Mouse (Mus musculus): Measurements from ENCODE around the gene Card6.
A peak's percentile ranks its signal among the peaks of the same experiment; 100 is the strongest.

Gene Card6

DNA sequence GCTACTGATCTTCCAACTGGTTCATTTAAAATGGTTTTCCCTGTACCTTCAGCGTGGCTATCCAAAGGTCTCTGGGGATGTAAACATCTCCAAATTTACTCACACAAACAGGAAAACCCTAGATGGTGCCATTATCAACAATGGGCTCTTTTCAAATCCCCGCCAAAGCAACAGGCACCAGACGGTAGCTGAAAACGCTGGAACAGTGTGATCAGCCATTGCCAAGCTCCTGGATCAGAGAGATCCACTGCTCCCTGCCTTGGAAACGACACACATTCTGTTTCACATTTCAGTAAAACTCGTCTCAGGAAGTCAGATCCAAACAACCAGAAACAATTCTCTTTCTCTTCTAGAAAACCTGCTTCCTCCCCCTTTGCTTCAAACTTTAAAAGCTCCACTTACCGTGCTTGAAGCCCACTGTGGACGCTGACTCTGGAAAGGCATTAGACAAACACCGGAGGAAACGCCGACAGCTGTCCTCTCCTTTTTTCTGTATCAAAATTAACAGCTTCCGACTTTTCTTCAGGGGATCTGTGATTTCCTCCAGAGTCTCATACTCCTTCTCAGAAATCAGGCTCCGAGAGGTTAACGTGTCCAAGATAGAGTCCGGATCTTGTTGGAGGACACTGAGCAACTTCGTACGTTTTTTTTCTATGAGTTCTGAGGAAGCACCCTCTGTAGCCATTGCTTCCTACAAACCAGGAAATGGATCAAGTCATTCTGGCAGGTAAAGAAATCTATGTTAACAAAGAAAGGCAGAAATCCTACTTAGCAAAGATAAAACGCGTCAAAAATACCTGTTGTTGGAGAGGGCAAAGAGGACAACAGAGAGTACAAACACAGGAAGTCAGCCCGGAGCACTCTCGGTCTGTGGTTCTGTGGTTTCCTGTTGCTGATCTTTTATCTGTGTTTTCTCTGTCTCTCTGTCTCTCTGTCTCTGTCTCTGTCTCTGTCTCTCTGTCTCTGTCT, at the start of gene Card6:
TSS of gene Card6 (minus strand) at position 854 of the 969 bp plus-strand sequence.
- DNase-seq (ENCODE audit: low read depth in 2 of 2, low spot score in 2 of 2): peak; percentile 61 to 74

DNA sequence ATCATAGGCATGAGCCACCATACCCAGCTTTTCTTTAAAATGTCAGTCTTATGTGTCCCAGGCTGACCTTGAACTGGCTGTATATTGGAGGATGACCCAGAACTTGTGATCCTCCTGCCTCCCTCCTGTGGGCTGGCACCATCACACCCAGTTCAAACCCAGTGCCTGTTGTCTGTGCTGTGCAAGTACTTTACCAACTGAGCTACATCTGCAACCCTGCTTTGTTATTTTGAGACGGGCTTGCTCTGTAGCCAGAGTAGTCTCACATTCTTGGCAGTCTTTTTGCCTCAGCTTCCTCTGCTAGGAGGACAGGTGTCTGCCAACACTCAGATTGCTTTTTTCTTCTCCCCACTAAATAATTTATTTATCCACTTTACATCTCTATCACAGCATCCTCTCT, 49.0 kb upstream of the Card6 start:
- DNase-seq (ENCODE audit: low read depth in 2 of 2, low spot score in 2 of 2): no peak

DNA sequence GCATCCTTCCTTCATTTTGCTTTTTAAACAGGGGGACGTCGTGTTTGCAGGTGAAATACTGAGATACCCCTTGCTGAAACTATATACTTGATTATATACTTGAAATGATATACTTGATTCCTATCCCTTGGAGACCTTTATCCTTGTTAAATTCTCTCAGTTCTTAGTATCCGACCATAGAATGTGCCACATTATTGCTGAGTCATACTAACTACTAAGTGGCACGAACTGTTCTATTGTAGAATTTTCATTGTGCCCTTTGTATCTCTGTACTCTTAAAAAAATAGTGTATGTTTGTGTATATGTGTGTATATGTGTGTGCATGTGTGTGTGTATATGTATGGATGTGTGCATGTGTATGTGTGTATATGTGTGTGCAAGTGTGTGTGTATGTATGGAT, 48.0 kb upstream of the Card6 start:
- DNase-seq (ENCODE audit: low read depth in 2 of 2, low spot score in 2 of 2): no peak

DNA sequence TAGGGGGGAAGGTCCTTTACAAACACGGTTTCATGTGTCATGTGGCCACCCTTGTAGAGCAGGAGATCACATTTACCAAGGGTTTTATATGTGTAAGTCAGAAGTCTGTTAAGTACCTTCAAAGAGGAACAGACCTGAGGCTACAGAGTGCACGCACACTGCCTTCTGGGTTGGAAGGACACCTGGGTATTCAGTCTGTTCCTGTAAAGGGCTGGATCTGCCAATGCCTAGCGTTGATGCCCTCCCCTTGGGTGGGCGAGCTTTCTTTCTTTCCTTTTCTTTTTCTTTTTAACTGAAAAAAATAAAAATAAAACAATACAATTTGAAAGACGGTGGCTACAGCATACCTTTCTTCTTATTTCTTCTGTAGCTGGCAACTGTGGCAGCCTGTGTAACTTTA, 46.8 kb upstream of the Card6 start:
- DNase-seq (ENCODE audit: low read depth in 2 of 2, low spot score in 2 of 2): no peak

DNA sequence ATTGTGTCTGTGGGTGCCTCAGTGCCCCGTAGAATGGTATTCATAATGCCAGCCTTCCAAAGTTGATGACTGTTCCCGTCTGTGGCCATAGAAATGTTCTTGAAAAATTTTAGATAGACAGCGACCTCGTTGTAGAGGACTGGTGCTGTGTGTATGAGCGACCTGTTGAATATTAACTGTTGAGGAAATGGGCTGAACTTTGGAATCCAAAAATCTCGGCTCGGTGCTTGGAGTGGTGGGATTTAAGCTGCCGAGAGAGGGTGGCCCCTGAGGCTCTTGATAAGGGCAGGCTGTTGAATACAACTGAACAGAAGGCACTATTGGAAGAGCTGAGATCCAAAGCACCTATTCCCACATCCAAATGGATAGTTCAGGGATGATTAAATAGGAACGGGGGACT, 46.3 kb upstream of the Card6 start:
- no peak for DNase-seq (ENCODE audit: low read depth in 2 of 2, low spot score in 2 of 2)

DNA sequence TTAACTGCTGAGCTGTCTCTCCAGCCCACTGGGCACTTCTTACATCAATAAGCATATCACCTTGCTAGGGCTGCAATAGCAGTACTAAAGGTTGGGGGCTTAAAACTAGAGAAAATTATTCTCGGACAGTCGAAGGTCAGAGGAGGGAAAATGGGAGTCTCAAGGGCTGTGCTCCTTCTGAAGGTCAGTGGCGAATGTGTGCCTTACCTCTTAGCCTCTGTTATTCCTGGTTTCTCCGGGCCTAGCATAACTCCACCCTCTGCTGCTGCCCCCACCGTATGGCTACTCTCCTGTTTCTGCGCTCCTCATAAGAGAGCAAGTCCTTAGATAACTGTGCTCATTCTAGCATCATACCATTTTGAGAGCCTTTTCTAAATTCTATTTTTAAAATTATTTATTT, 43.8 kb upstream of the Card6 start:
- no peak for DNase-seq (ENCODE audit: low read depth in 2 of 2, low spot score in 2 of 2)

DNA sequence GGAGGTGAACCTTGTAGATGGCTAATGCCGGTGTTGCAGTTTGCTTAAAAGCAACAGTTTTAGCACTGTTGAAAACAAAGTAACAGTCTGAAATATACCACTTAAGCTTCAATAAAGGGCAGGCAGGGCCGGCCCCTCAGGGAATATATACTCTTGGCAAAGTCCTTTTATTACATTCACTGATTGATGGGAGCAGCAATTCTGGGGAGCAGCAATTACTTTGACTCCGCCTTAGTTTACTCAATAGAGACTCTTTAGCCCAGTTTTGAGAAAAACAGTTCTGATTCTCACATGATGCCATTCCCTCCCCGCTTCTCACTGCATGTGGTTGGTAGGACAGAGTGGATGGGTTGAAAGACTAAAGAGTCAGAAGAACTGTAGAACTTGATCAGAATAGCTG, 40.8 kb upstream of the Card6 start:
- DNase-seq (ENCODE audit: low read depth in 2 of 2, low spot score in 2 of 2): no peak

DNA sequence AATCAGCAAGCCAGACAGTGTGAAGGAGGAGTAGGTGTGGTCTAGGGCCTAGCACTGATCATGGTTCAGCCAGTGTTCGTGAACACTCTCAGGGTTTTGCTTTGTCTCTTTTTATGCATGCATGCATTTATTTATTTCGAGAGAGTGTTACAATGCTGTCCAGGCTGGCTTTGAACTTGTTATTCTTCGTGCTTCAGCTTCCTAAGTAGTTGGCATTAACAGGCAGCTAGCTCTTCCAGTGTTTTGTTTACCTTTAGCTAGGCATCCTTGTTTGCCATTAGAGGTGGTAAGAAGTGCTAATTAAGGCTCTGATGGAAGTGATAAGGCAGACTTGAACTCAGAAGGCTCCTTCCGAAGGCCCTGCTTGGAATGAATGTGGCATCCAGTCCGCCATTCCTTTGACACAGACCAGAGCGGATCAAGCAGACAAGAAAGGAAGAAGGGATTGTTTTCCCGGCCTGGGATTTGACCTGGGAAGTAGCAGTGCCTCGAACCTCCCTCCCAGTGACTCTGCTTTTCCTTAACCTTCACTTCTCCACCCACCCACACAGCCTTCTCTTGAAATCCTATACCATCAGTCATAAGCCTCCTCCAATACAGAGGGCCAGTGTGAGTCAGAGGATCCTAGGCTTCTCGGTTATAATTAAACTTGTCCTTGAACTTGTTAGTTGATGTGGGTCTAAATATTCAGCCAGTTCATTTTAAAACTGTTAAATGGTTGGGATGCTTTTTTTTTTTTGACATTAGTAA, 37.0 kb upstream of the Card6 start:
- DNase-seq (ENCODE audit: low read depth in 2 of 2, low spot score in 2 of 2): no peak

DNA sequence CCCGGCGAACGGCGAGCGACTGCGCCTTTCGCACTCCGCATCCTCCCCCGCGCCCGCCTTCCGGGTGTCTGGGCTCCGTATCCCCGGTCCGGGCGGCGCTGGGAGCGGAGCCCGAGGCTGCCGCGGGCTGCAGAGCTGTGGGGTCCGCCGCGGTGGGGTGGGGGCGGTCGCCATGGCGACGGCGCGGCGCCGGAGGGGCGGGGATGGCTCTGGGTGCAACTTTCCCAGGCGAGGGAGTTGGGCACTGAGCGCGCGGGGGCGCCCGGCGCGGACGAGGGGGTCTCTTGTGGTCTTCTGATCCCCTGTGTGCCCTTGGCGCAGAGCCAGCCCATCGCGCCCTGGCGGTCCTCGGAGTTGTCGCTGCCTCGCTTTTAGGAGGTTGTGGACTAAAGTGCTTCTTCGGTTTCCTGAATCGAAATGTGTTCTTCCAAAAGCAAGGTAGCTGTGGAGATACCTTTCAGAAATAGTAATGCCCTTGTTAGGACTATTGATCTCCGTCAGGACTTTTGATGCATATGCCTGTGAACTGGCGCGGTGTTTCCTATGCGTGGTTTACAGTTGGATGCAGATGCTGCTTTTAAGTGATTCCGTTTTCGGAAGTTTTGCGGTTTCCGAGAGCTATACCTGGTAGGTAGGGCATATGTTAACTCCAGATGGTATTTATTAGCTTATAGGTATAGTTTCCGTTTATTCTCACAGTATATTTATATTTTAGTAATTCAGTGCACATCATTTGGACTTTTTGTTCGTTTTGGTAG, 35.9 kb upstream of the Card6 start:
- peak; percentile 61 to 67 for DNase-seq (ENCODE audit: low read depth in 2 of 2, low spot score in 2 of 2)

DNA sequence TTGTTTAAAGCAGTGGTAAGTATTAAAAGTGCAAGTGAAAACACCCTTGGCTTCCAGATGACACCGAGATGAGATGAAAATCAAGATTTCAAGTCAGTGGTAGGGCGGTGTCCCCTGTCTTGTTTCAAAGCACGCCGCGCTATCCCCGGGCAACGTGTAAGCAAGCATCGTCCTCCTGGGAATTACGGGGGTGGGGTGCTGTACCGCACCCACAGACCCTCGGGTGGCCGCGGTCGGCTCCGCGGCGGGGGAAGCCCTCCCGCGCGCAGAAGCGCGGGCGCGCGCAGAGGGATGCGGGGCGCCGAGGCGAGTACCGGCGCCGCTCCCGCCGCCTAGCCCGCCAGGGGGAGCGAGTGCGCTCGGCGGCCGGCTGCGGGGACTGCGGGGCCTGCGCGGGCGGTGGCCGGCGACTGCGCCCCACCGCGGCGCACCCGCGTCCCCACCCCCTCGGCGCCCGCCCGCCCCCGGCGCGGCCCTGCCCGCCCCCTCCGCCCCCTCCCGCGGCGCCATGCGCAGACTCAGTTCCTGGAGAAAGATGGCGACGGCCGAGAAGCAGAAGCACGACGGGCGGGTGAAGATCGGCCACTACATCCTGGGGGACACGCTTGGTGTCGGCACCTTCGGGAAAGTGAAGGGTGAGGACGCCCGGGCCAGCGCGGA, 35.2 kb upstream of the Card6 start, which contains the start of gene Prkaa1:
TSS of gene Prkaa1 (plus strand) at position 501 of the 660 bp plus-strand sequence.
- peak; percentile 54 to 57 for DNase-seq (ENCODE audit: low read depth in 2 of 2, low spot score in 2 of 2)

DNA sequence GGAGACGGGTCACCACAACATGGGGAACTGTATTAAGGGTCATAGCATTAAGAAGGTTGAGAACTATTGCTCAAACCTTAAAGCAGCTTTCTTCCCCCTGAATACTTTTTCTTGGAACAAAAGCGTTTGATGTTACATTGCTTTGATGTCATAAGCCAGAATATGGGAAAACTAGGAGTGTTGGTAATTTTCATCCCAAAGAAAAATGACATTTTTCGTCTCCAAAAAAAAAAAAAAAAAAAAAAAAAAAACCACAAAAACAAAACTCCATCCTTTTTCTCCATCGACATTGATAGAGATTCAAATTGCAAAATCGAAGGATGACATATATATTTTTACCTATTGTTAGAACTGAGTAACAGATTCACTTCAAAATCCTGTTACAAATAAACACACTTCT, 34.4 kb upstream of the Card6 start:
- DNase-seq (ENCODE audit: low read depth in 2 of 2, low spot score in 2 of 2): no peak

DNA sequence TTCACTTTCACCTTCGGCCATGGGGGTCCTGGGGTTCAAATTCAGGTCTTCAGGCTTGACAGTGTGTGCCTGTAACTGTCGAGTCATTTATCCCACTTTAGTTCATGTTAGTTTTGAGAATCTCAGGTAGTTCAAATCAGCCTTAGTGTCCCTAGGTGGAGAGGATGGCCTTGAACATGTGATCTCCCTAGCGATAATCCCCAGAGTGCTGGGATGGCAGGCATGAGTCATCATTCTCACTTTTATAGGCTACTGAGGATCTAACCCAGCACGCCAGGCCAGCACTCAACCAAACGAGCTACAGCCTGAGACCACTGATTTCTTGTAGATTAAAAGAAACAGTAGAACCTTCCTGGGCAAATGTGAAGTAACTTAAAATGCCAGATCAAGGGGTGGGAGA, 33.7 kb upstream of the Card6 start:
- no peak for DNase-seq (ENCODE audit: low read depth in 2 of 2, low spot score in 2 of 2)

DNA sequence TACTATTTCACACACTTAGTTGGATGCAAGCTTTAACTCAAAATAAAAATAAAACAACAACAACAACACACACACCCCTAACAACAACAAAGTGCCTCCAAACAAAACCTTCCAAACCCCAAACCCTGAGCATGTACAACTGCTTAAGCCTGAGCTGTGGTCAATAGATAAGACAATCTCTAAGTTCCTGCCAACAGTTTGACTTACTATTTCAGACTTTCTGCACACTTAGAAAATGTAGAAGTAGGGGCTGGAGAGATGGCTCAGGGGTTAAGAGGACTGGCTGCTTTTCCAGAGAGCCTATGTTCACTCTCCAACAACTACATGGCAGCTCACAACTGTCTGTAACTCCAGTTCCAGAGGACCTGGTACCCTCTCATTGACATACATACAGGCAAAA, 32.0 kb upstream of the Card6 start:
- no peak for DNase-seq (ENCODE audit: low read depth in 2 of 2, low spot score in 2 of 2)

DNA sequence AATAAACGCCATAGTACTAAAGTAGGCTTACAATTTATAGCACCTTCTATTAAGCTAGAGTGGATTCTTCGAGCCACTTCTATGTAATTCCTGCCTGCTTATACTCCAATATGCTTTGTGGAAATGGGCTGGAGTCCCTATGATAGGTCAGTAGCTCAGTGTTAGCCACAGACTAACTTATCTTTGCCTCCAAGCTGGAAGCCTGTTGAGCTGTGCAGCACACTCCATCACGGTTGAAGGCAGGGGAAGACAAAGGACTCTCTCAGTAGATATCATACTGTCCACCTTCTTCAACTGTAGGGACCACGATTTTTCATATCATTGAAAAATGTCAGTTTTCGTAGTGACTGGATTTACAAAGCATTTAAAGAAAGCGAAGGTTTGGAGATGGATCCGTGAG, 31.5 kb upstream of the Card6 start:
- DNase-seq (ENCODE audit: low read depth in 2 of 2, low spot score in 2 of 2): no peak

DNA sequence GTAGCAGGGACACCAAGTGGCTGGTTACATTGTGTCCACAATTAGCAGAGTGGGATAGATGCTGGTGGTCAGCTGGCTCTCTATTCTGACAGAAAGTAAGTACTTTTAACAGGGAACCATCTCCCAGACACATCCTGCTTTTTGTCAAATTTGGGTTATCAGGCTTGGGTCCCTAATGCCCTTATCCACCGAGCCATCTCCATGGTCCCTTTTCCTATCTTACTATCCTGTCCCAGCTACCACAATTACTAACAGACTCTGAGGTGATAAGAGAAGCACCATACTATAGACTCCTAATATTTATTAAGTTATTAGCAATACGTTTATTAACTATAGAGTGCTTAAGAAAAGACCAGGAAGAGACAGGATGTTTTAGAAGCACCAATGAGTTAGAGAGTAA, 31.0 kb upstream of the Card6 start:
- DNase-seq (ENCODE audit: low read depth in 2 of 2, low spot score in 2 of 2): no peak

DNA sequence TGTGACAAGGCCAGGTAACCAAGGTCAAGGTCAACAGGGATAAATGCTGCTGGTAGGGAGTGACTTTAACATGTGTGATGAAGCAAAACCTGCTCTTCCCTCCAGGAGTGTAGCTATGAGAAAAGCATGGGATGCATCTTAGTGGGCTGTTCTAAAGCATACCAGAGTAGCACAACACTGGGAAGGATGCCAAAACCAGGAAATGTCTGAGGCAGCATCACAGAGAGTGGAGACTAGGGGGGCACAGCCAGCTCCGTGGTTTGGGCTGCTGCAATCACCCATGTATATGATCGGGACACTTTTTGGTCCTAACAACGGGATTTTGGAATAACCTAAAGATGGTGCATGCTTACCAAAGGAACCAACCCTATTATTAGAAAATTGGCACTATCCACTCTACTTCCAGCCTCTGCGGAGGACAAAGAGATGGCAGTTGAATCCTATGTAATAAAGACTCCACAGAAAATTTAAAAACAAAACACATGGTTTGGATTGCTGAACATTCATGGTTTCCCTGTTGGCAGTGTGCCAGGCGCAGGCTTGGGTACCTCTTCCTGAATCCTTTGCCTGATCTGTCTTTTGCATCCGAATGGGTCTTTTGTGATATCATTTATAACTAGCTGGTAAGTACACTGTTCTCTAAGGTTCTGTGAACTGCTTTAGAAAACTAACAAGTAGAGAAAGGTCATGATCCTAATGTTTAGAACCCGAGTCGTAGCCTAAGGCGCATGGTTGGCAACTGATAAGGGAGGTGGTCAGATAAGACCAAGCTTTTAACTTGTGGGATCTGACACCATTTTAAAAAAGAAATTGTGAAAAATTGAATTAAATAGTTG, 29.9 kb upstream of the Card6 start:
- no peak for DNase-seq (ENCODE audit: low read depth in 2 of 2, low spot score in 2 of 2)

DNA sequence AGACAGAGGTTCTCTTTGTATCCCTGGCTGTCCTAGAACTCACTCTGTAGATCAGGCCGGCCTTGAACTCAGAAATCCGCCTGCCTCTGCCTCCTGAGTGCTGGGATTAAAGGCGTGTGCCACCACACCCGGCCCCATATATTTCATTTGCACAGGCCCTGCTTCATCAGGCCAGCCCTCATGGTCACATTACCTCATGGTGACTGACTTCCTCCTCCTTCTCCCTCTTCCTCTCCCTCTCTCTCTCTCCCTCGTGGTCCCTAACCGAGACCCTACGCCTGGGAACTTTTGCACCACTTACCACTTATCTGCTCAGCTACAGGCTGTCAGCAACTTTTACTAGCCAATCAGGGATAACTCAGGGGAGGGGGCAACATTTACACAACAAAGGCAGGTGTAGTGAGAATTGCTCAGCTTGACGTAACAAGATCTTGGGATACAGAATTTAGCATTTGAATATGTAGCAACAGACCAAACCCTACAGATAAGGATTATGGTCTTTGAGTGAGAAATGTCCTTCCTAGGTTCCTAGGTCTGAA, 26.7 kb upstream of the Card6 start:
- no peak for DNase-seq (ENCODE audit: low read depth in 2 of 2, low spot score in 2 of 2)

DNA sequence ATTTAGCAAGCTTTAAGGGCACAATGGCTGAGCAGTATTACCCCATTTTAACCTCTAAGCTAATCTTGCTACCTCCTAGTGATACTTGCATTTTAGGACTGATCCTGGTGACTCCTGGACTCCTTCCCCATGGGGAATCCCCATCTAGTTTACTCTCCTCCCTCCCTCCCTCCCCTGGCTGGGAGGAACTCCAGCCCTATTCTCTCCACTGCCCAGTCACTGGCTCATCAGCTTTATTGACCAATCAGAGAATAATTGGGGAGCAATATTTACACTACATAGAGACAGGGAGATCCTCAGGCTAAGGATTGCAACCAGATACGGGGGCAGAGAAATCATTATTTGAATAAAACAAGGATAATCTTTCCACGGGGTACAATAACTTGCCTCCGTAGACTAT, 25.8 kb upstream of the Card6 start:
- no peak for DNase-seq (ENCODE audit: low read depth in 2 of 2, low spot score in 2 of 2)

DNA sequence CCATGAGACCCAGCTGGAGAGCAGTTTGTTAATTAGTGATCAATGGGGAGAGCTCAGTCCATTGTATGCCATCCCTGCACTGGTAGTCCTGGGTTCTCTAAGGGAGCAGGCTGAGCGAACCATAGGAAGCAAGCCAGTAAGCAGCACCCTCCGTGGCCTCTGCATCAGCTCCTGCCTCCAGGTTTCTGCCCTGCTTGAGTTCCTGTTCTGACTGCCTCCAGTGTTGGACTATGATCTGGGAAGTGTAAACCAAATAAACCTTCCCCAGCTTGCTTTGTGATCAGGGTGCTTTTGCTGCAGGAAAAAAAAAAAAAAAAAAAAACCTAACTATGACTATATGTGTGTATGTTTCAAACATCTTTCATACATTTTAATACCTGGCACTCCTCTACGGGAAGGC, 25.0 kb upstream of the Card6 start:
- no peak for DNase-seq (ENCODE audit: low read depth in 2 of 2, low spot score in 2 of 2)

Data from CD8-positive naive resting alpha-beta T cell, adult 2 months (primary cell).